Mouse (Mus musculus): ENCODE data around the gene Sympk. TPM values are rescaled to one million over a fixed set of nuclear protein-coding genes. Genes with fewer than 3 reads are reported as not detected.
"Not testable (repeated sequence)": the region's sequence is repeated elsewhere in the genome, so short reads cannot be mapped to it uniquely, and the experiment has no call there.

Sympk gene
- polyA plus RNA-seq, 1 experiment from 2014 or later, result 18.7 TPM

GRCm38 (mm10) chr7:19055108-19055507 is 30.9 kb downstream of the Sympk start:
- ATAC-seq (ENCODE audit: low FRiP score) (no peak), DNase-seq (ENCODE audit: low spot score) (no peak)
- no peaks in the 10 kb centered on the region for H3K9me3 ChIP-seq (ENCODE audit: control insufficient read depth, low read length)
- 93% methylated on average over 8 of the region's 8 CpGs for WGBS
- no peak overlapping the region for H3K4me3 ChIP-seq (replicated peaks; ENCODE audit: low read length)
- H3K36me3 ChIP-seq (replicated peaks; ENCODE audit: control insufficient read depth, insufficient read depth), result peaks cover 26% of the 10 kb centered on the region
- no peaks in the 10 kb centered on the region for H3K27me3 ChIP-seq (ENCODE audit: control insufficient read depth, insufficient read depth, low read length)
- no peak overlapping the region for H3K9ac ChIP-seq
- no peak overlapping the region for H3K4me2 ChIP-seq (replicated peaks)
- no peak overlapping the region for H3K27ac ChIP-seq
- H3K4me1 ChIP-seq (replicated peaks; ENCODE audit: control insufficient read depth, insufficient read depth, low read length), result no peaks in the 10 kb centered on the region

- DNase-seq (ENCODE audit: low spot score) (no peak), ATAC-seq (ENCODE audit: low FRiP score) (no peak)
- Histone ChIP-seq H3K9me3 (ENCODE audit: control insufficient read depth, low read length) (no peaks in the 10 kb centered on the region), H3K27ac (no peak overlapping the region), H3K4me2 (replicated peaks) (no peak overlapping the region), H3K4me3 (replicated peaks; ENCODE audit: low read length) (no peak overlapping the region), H3K4me1 (replicated peaks; ENCODE audit: control insufficient read depth, insufficient read depth, low read length) (no peaks in the 10 kb centered on the region), H3K36me3 (replicated peaks; ENCODE audit: control insufficient read depth, insufficient read depth) (peaks cover 4% of the 10 kb centered on the region; the same call in 1 of the 2 replicates), H3K9ac (no peak overlapping the region), H3K27me3 (ENCODE audit: control insufficient read depth, insufficient read depth, low read length) (no peaks in the 10 kb centered on the region)
- 91% methylated on average over 10 of the region's 10 CpGs for WGBS
Measured at GRCm38 (mm10) chr7:19057405-19057804, 33.2 kb downstream of the Sympk start.

- Histone ChIP-seq H3K4me1 (replicated peaks; ENCODE audit: control insufficient read depth, insufficient read depth, low read length) (no peaks in the 10 kb centered on the region), H3K4me3 (replicated peaks; ENCODE audit: low read length) (peak overlapping the region; percentile 7; the same call in 1 of the 2 replicates), H3K9me3 (ENCODE audit: control insufficient read depth, low read length) (no peaks in the 10 kb centered on the region), H3K27me3 (ENCODE audit: control insufficient read depth, insufficient read depth, low read length) (peaks cover 31% of the 10 kb centered on the region), H3K36me3 (replicated peaks; ENCODE audit: control insufficient read depth, insufficient read depth) (no peaks in the 10 kb centered on the region), H3K27ac (no peak overlapping the region), H3K4me2 (replicated peaks) (peak overlapping the region; percentile 31), H3K9ac (no peak overlapping the region)
- no peak for ATAC-seq (ENCODE audit: low FRiP score)
- WGBS, result 51% methylated on average over 11 of the region's 13 CpGs
- no peak for DNase-seq (ENCODE audit: low spot score)
Measured at GRCm38 (mm10) chr7:19065896-19066295, 41.7 kb downstream of the Sympk start.

- Histone ChIP-seq H3K36me3 (replicated peaks; ENCODE audit: control insufficient read depth, insufficient read depth) (no peaks in the 10 kb centered on the region), H3K4me1 (replicated peaks; ENCODE audit: control insufficient read depth, insufficient read depth, low read length) (no peaks in the 10 kb centered on the region), H3K4me3 (replicated peaks; ENCODE audit: low read length) (no peak overlapping the region), H3K27me3 (ENCODE audit: control insufficient read depth, insufficient read depth, low read length) (peaks cover 31% of the 10 kb centered on the region), H3K4me2 (replicated peaks) (no peak overlapping the region), H3K27ac (no peak overlapping the region), H3K9ac (no peak overlapping the region), H3K9me3 (ENCODE audit: control insufficient read depth, low read length) (no peaks in the 10 kb centered on the region)
- DNase-seq (ENCODE audit: low spot score) (no peak), ATAC-seq (ENCODE audit: low FRiP score) (no peak)
- WGBS, result 49% methylated on average over 14 of the region's 14 CpGs
Measured at GRCm38 (mm10) chr7:19067063-19067462, 42.9 kb downstream of the Sympk start.

GRCm38 (mm10) chr7:19067935-19068334 is 43.8 kb downstream of the Sympk start:
- no peak for ATAC-seq (ENCODE audit: low FRiP score)

GRCm38 (mm10) chr7:19068707-19069106 is 44.5 kb downstream of the Sympk start:
- DNase-seq (ENCODE audit: low spot score) (peak; percentile 88), ATAC-seq (ENCODE audit: low FRiP score) (no peak)
- no peaks in the 10 kb centered on the region for H3K9me3 ChIP-seq (ENCODE audit: control insufficient read depth, low read length)
- H3K4me3 ChIP-seq (replicated peaks; ENCODE audit: low read length), result no peak overlapping the region
- 9% methylated on average over 2 of the region's 2 CpGs for WGBS
- no peak overlapping the region for H3K9ac ChIP-seq
- no peak overlapping the region for H3K4me2 ChIP-seq (replicated peaks)
- no peak overlapping the region for H3K27ac ChIP-seq
- H3K27me3 ChIP-seq (ENCODE audit: control insufficient read depth, insufficient read depth, low read length), result peaks cover 31% of the 10 kb centered on the region
- H3K4me1 ChIP-seq (replicated peaks; ENCODE audit: control insufficient read depth, insufficient read depth, low read length), result no peaks in the 10 kb centered on the region
- no peaks in the 10 kb centered on the region for H3K36me3 ChIP-seq (replicated peaks; ENCODE audit: control insufficient read depth, insufficient read depth)

More at GRCm38 (mm10) chr7:19067935-19068334, 43.8 kb downstream of the Sympk start:
- H3K4me3 ChIP-seq (replicated peaks; ENCODE audit: low read length), result no peak overlapping the region
- no peaks in the 10 kb centered on the region for H3K36me3 ChIP-seq (replicated peaks; ENCODE audit: control insufficient read depth, insufficient read depth)
- WGBS, result 73% methylated on average over 14 of the region's 14 CpGs
- H3K9me3 ChIP-seq (ENCODE audit: control insufficient read depth, low read length), result no peaks in the 10 kb centered on the region
- H3K27me3 ChIP-seq (ENCODE audit: control insufficient read depth, insufficient read depth, low read length), result peaks cover 31% of the 10 kb centered on the region
- no peak for DNase-seq (ENCODE audit: low spot score)
- H3K9ac ChIP-seq, result no peak overlapping the region
- no peak overlapping the region for H3K4me2 ChIP-seq (replicated peaks)
- no peaks in the 10 kb centered on the region for H3K4me1 ChIP-seq (replicated peaks; ENCODE audit: control insufficient read depth, insufficient read depth, low read length)
- no peak overlapping the region for H3K27ac ChIP-seq

GRCm38 (mm10) chr7:19069500-19069899 is 45.3 kb downstream of the Sympk start:
- 52% methylated on average over 3 of the region's 3 CpGs for WGBS
- Histone ChIP-seq H3K27ac (no peak overlapping the region), H3K36me3 (replicated peaks; ENCODE audit: control insufficient read depth, insufficient read depth) (no peaks in the 10 kb centered on the region), H3K9ac (no peak overlapping the region), H3K4me1 (replicated peaks; ENCODE audit: control insufficient read depth, insufficient read depth, low read length) (no peaks in the 10 kb centered on the region), H3K9me3 (ENCODE audit: control insufficient read depth, low read length) (no peaks in the 10 kb centered on the region), H3K27me3 (ENCODE audit: control insufficient read depth, insufficient read depth, low read length) (peaks cover 30% of the 10 kb centered on the region), H3K4me2 (replicated peaks) (no peak overlapping the region), H3K4me3 (replicated peaks; ENCODE audit: low read length) (no peak overlapping the region)
- ATAC-seq (ENCODE audit: low FRiP score), result no peak
- no peak for DNase-seq (ENCODE audit: low spot score)

GRCm38 (mm10) chr7:19071024-19071423 is 46.8 kb downstream of the Sympk start:
- peaks cover 14% of the 10 kb centered on the region for H3K27me3 ChIP-seq (ENCODE audit: control insufficient read depth, insufficient read depth, low read length)
- H3K27ac ChIP-seq; H3K4me1 ChIP-seq (replicated peaks; ENCODE audit: control insufficient read depth, insufficient read depth, low read length); H3K4me2 ChIP-seq (replicated peaks); H3K9me3 ChIP-seq (ENCODE audit: control insufficient read depth, low read length); DNase-seq (ENCODE audit: low spot score); ATAC-seq (ENCODE audit: low FRiP score); H3K9ac ChIP-seq; H3K4me3 ChIP-seq (replicated peaks; ENCODE audit: low read length); H3K36me3 ChIP-seq (replicated peaks; ENCODE audit: control insufficient read depth, insufficient read depth): not testable (repeated sequence)
- WGBS, result 61% methylated on average over 3 of the region's 3 CpGs

GRCm38 (mm10) chr7:19073504-19073903 is 49.3 kb downstream of the Sympk start:
- Histone ChIP-seq H3K36me3 (replicated peaks; ENCODE audit: control insufficient read depth, insufficient read depth) (peaks cover 7% of the 10 kb centered on the region), H3K27ac (no peak overlapping the region), H3K27me3 (ENCODE audit: control insufficient read depth, insufficient read depth, low read length) (no peaks in the 10 kb centered on the region), H3K4me1 (replicated peaks; ENCODE audit: control insufficient read depth, insufficient read depth, low read length) (peaks cover 22% of the 10 kb centered on the region), H3K9me3 (ENCODE audit: control insufficient read depth, low read length) (no peaks in the 10 kb centered on the region), H3K4me2 (replicated peaks) (no peak overlapping the region), H3K9ac (no peak overlapping the region), H3K4me3 (replicated peaks; ENCODE audit: low read length) (no peak overlapping the region)
- DNase-seq (ENCODE audit: low spot score), result no peak
- ATAC-seq (ENCODE audit: low FRiP score), result no peak
- 80% methylated on average over 9 of the region's 9 CpGs for WGBS

GRCm38 (mm10) chr7:19074494-19074893 is 50.3 kb downstream of the Sympk start:
- Histone ChIP-seq H3K27me3 (ENCODE audit: control insufficient read depth, insufficient read depth, low read length) (no peaks in the 10 kb centered on the region), H3K9ac (no peak overlapping the region), H3K4me1 (replicated peaks; ENCODE audit: control insufficient read depth, insufficient read depth, low read length) (peaks cover 22% of the 10 kb centered on the region), H3K4me2 (replicated peaks) (no peak overlapping the region), H3K9me3 (ENCODE audit: control insufficient read depth, low read length) (no peaks in the 10 kb centered on the region), H3K27ac (no peak overlapping the region), H3K36me3 (replicated peaks; ENCODE audit: control insufficient read depth, insufficient read depth) (peaks cover 16% of the 10 kb centered on the region), H3K4me3 (replicated peaks; ENCODE audit: low read length) (no peak overlapping the region)
- 96% methylated on average over 6 of the region's 6 CpGs for WGBS
- no peak for DNase-seq (ENCODE audit: low spot score)
- ATAC-seq (ENCODE audit: low FRiP score), result no peak
